Mouse (Mus musculus): ENCODE results near the gene Tdrd6. TPM values are rescaled to one million over a fixed set of nuclear protein-coding genes. Genes with fewer than 3 reads are reported as not detected.

Gene Tdrd6
- polyA plus RNA-seq, 1 experiment from 2014 or later, result 0.04 TPM

- Histone ChIP-seq H3K27ac (no peak overlapping the region), H3K36me3 (no peaks in the 10 kb centered on the region), H3K4me3 (replicated peaks) (no peak overlapping the region), H3K4me2 (no peak overlapping the region), H3K4me1 (replicated peaks) (peaks cover 5% of the 10 kb centered on the region; the same call in 1 of the 2 replicates), H3K9me3 (no peaks in the 10 kb centered on the region), H3K9ac (replicated peaks) (no peak overlapping the region), H3K27me3 (no peaks in the 10 kb centered on the region; the same call in 1 of the 2 replicates)
- WGBS, result 88% methylated on average over 9 of the region's 9 CpGs
- no peak for ATAC-seq (ENCODE audit: insufficient number of reproducible peaks, insufficient read depth, low FRiP score, low TSS enrichment, low read depth)
These were observed 10.9 kb downstream of the Tdrd6 start for GRCm38 (mm10) chr17:43619156-43619555.

- no peaks in the 10 kb centered on the region for H3K27me3 ChIP-seq
These were observed 17.9 kb downstream of the Tdrd6 start for GRCm38 (mm10) chr17:43612221-43612620.

GRCm38 (mm10) chr17:43611586-43611985 is 18.5 kb downstream of the Tdrd6 start:
- no peak overlapping the region for H3K4me3 ChIP-seq (replicated peaks)
- 20% methylated on average over 7 of the region's 7 CpGs for WGBS
- H3K27ac ChIP-seq, result no peak overlapping the region
- H3K9me3 ChIP-seq, result no peaks in the 10 kb centered on the region
- H3K9ac ChIP-seq (replicated peaks), result no peak overlapping the region
- no peak overlapping the region for H3K4me2 ChIP-seq
- H3K36me3 ChIP-seq, result no peaks in the 10 kb centered on the region
- no peaks in the 10 kb centered on the region for H3K27me3 ChIP-seq
- peaks cover 5% of the 10 kb centered on the region; the same call in 1 of the 2 replicates for H3K4me1 ChIP-seq (replicated peaks)
- no peak for ATAC-seq (ENCODE audit: insufficient number of reproducible peaks, insufficient read depth, low FRiP score, low TSS enrichment, low read depth)

More at GRCm38 (mm10) chr17:43612221-43612620, 17.9 kb downstream of the Tdrd6 start:
- ATAC-seq (ENCODE audit: insufficient number of reproducible peaks, insufficient read depth, low FRiP score, low TSS enrichment, low read depth), result no peak
- H3K9ac ChIP-seq (replicated peaks), result no peak overlapping the region
- no peak overlapping the region for H3K27ac ChIP-seq
- WGBS, result 75% methylated on average over 3 of the region's 3 CpGs
- no peak overlapping the region for H3K4me2 ChIP-seq
- no peaks in the 10 kb centered on the region for H3K36me3 ChIP-seq
- no peaks in the 10 kb centered on the region for H3K9me3 ChIP-seq
- H3K4me3 ChIP-seq (replicated peaks), result no peak overlapping the region
- H3K4me1 ChIP-seq (replicated peaks), result peaks cover 5% of the 10 kb centered on the region; the same call in 1 of the 2 replicates

- Histone ChIP-seq H3K4me3 (replicated peaks) (no peak overlapping the region), H3K27me3 (no peaks in the 10 kb centered on the region), H3K9me3 (no peaks in the 10 kb centered on the region), H3K4me2 (no peak overlapping the region), H3K27ac (no peak overlapping the region), H3K4me1 (replicated peaks) (no peaks in the 10 kb centered on the region), H3K36me3 (no peaks in the 10 kb centered on the region), H3K9ac (replicated peaks) (no peak overlapping the region)
- no peak for ATAC-seq (ENCODE audit: insufficient number of reproducible peaks, insufficient read depth, low FRiP score, low TSS enrichment, low read depth)
- 11% methylated on average over 3 of the region's 3 CpGs for WGBS
These were observed 23.4 kb downstream of the Tdrd6 start for GRCm38 (mm10) chr17:43606704-43607103.

GRCm38 (mm10) chr17:43598706-43599105 is 31.4 kb downstream of the Tdrd6 start:
- no peaks in the 10 kb centered on the region for H3K4me1 ChIP-seq (replicated peaks)
- H3K9me3 ChIP-seq, result peaks cover 7% of the 10 kb centered on the region; the same call in 1 of the 2 replicates
- H3K4me3 ChIP-seq (replicated peaks), result no peak overlapping the region
- H3K27ac ChIP-seq, result no peak overlapping the region
- no peak for ATAC-seq (ENCODE audit: insufficient number of reproducible peaks, insufficient read depth, low FRiP score, low TSS enrichment, low read depth)
- H3K27me3 ChIP-seq, result no peaks in the 10 kb centered on the region
- no peak overlapping the region for H3K9ac ChIP-seq (replicated peaks)
- WGBS, result 59% methylated on average over 4 of the region's 4 CpGs
- H3K4me2 ChIP-seq, result no peak overlapping the region
- H3K36me3 ChIP-seq, result no peaks in the 10 kb centered on the region

- Histone ChIP-seq H3K4me1 (replicated peaks) (no peaks in the 10 kb centered on the region), H3K27me3 (no peaks in the 10 kb centered on the region), H3K27ac (no peak overlapping the region), H3K36me3 (no peaks in the 10 kb centered on the region), H3K9me3 (peaks cover 7% of the 10 kb centered on the region; the same call in 1 of the 2 replicates), H3K4me3 (replicated peaks) (no peak overlapping the region), H3K4me2 (no peak overlapping the region), H3K9ac (replicated peaks) (no peak overlapping the region)
- ATAC-seq (ENCODE audit: insufficient number of reproducible peaks, insufficient read depth, low FRiP score, low TSS enrichment, low read depth), result no peak
- 100% methylated on average over 2 of the region's 2 CpGs for WGBS
These were observed 32.4 kb downstream of the Tdrd6 start for GRCm38 (mm10) chr17:43597742-43598141.

GRCm38 (mm10) chr17:43592296-43593291 is 37.5 kb downstream of the Tdrd6 start:
- no peaks in the 10 kb centered on the region for H3K4me1 ChIP-seq (replicated peaks)
- ATAC-seq (ENCODE audit: insufficient number of reproducible peaks, insufficient read depth, low FRiP score, low TSS enrichment, low read depth), result no peak
- 88% methylated on average over 21 of the region's 21 CpGs for WGBS

GRCm38 (mm10) chr17:43590531-43590930 is 39.6 kb downstream of the Tdrd6 start:
- Histone ChIP-seq H3K9me3 (no peaks in the 10 kb centered on the region), H3K9ac (replicated peaks) (no peak overlapping the region), H3K4me1 (replicated peaks) (no peaks in the 10 kb centered on the region), H3K4me3 (replicated peaks) (no peak overlapping the region), H3K27me3 (no peaks in the 10 kb centered on the region), H3K4me2 (no peak overlapping the region), H3K27ac (no peak overlapping the region), H3K36me3 (no peaks in the 10 kb centered on the region)
- ATAC-seq (ENCODE audit: insufficient number of reproducible peaks, insufficient read depth, low FRiP score, low TSS enrichment, low read depth), result no peak
- WGBS, result 91% methylated on average over 5 of the region's 5 CpGs

More at GRCm38 (mm10) chr17:43592296-43593291, 37.5 kb downstream of the Tdrd6 start:
- Histone ChIP-seq H3K4me3 (replicated peaks) (no peak overlapping the region), H3K9me3 (peaks cover 5% of the 10 kb centered on the region; the same call in 1 of the 2 replicates), H3K4me2 (no peak overlapping the region), H3K9ac (replicated peaks) (no peak overlapping the region), H3K27me3 (no peaks in the 10 kb centered on the region), H3K36me3 (no peaks in the 10 kb centered on the region), H3K27ac (no peak overlapping the region)

- H3K27me3 ChIP-seq, result no peaks in the 10 kb centered on the region
- ATAC-seq (ENCODE audit: insufficient number of reproducible peaks, insufficient read depth, low FRiP score, low TSS enrichment, low read depth), result no peak
- H3K36me3 ChIP-seq, result no peaks in the 10 kb centered on the region
- WGBS, result 94% methylated on average over 6 of the region's 6 CpGs
- H3K9me3 ChIP-seq, result no peaks in the 10 kb centered on the region
- H3K4me1 ChIP-seq (replicated peaks), result no peaks in the 10 kb centered on the region
- no peak overlapping the region for H3K4me3 ChIP-seq (replicated peaks)
- no peak overlapping the region for H3K27ac ChIP-seq
- H3K4me2 ChIP-seq, result no peak overlapping the region
- H3K9ac ChIP-seq (replicated peaks), result no peak overlapping the region
These were observed 40.3 kb downstream of the Tdrd6 start for GRCm38 (mm10) chr17:43589750-43590149.

- no peaks in the 10 kb centered on the region for H3K9me3 ChIP-seq
- no peak overlapping the region for H3K27ac ChIP-seq
- ATAC-seq (ENCODE audit: insufficient number of reproducible peaks, insufficient read depth, low FRiP score, low TSS enrichment, low read depth), result no peak
- peaks cover 7% of the 10 kb centered on the region; the same call in 1 of the 2 replicates for H3K4me1 ChIP-seq (replicated peaks)
- H3K4me3 ChIP-seq (replicated peaks), result no peak overlapping the region
- H3K9ac ChIP-seq (replicated peaks), result no peak overlapping the region
- H3K36me3 ChIP-seq, result no peaks in the 10 kb centered on the region
- WGBS, result 86% methylated on average over 2 of the region's 2 CpGs
- H3K27me3 ChIP-seq, result no peaks in the 10 kb centered on the region
- H3K4me2 ChIP-seq, result no peak overlapping the region
These were observed 42.8 kb downstream of the Tdrd6 start for GRCm38 (mm10) chr17:43587278-43587677.

- peaks cover 18% of the 10 kb centered on the region for H3K4me1 ChIP-seq (replicated peaks)
- WGBS, result 82% methylated on average over 7 of the region's 7 CpGs
- H3K9me3 ChIP-seq, result no peaks in the 10 kb centered on the region
- H3K27ac ChIP-seq, result no peak overlapping the region
- no peak overlapping the region for H3K9ac ChIP-seq (replicated peaks)
- H3K36me3 ChIP-seq, result no peaks in the 10 kb centered on the region
- H3K27me3 ChIP-seq, result no peaks in the 10 kb centered on the region
- H3K4me3 ChIP-seq (replicated peaks), result no peak overlapping the region
- H3K4me2 ChIP-seq, result no peak overlapping the region
- no peak for ATAC-seq (ENCODE audit: insufficient number of reproducible peaks, insufficient read depth, low FRiP score, low TSS enrichment, low read depth)
These were observed 45.3 kb downstream of the Tdrd6 start for GRCm38 (mm10) chr17:43584771-43585170.
